Mouse (Mus musculus): Measurements from ENCODE around the gene Calhm4.
"Not testable (repeated sequence)": the region's sequence is repeated elsewhere in the genome, so short reads cannot be mapped to it uniquely, and the experiment has no call there.

Calhm4 gene

DNA sequence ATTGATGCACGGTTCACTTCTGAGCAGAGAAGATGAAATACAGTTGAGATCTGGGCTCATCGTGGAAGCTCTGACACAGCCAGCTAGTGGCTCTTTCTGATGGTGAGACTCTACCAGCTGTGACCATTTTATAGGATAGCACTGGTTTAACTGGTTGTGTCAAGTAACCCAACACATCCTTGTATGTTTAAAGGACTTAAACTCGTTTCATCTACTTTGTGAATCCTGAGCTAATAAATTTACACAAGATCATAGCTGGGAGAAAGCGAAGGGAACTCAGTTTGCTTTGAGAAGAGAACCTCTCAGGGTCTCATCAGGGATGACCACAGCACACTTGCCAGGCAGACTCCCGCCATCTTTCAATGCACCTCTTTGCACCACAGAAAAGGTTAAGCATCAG is at the start of gene Calhm4:
Gene Calhm4 (minus strand): TSS at position 101 of the 400 bp plus-strand sequence.
- DNase-seq, result no peak

DNA sequence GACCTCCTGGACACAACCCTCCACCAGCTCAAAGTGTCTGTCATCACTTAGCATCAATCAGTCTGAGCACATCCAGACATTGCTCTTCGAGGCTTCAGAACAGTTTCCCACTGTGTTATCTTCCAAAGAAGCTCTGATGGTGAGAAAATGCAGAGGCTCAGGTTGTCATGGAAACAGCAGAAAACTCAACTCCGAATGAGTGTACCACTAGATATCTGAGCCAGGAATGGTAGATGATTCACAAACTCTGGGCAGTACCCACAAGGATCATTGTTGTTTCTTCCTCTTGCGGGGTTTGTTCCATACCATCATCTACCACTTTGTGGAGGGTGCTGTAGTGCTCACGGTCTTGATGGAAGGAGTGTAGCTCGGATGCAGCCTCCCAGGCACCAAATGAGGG is 47.8 kb upstream of the Calhm4 start:
- no peak for DNase-seq

DNA sequence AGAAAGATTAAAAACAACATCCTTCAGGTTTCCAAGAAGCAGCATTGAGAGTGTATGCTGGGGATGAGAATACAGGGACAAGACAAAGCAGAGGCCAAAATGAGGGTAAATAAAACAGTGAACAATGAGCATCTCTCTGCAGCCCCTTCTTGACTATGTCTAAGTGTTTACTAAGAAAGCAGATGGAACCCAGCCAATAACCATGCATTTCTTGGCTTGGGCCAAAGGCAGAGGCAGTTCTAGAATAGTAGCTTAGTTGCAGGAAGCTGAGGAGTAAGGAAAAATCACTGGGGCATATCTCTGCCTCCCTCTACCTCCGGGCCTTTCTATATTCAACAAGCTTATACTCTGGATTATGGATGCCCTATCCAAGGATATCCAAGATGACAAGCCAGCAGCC is 46.4 kb upstream of the Calhm4 start:
- DNase-seq, result no peak

DNA sequence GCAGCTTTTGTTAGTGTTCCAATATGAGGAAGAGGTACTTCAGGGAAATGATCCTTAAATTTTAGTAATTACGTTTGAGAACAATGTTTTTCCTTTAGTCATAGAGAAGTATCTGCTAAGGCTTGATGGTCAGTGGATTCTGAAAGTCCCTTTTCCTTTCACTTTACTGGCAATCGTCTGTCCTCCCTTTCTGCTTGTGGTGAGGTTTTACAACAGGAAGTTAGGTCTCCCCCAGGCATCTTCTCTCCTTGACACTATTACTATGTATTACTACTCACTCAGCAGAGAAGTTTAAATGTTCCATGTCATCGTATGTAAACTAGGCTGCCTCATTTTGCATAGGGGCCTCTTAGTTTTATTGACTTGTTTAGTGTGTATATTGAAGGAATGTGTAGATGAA is 45.4 kb upstream of the Calhm4 start:
- DNase-seq, result no peak

- DNase-seq, result no peak
Observed at GRCm38 (mm10) chr10:34088515-34088914, 44.4 kb upstream of the Calhm4 start.

GRCm38 (mm10) chr10:34086514-34086913 is 42.4 kb upstream of the Calhm4 start:
- no peak for DNase-seq

GRCm38 (mm10) chr10:34074522-34075200 is 30.6 kb upstream of the Calhm4 start:
- no peak for DNase-seq

GRCm38 (mm10) chr10:34071650-34072049 is 27.5 kb upstream of the Calhm4 start:
- no peak for DNase-seq

DNA sequence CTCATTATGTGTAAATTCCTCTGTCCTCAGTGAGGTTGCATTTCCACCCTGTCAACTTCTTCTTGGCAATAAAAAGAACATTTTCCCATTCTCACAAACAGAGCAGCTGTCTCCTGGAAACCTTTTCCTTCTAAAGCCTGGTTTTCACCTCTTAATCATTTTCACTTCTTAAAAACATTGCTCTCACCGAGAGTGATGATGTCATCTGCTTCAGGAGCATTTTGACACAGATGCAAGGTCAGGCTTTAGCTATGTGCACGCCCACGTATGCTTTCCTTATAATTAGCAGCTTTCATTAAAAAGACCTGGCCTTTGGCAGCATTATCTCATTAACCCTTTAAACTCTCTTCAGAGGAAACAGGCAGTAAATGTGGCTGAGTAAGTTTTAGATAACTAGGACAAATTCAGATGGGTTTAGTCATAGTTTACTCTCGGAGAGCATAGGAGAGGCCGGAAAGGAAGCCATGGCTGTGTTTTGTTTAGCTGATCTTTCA is 26.9 kb upstream of the Calhm4 start:
- no peak for DNase-seq

DNA sequence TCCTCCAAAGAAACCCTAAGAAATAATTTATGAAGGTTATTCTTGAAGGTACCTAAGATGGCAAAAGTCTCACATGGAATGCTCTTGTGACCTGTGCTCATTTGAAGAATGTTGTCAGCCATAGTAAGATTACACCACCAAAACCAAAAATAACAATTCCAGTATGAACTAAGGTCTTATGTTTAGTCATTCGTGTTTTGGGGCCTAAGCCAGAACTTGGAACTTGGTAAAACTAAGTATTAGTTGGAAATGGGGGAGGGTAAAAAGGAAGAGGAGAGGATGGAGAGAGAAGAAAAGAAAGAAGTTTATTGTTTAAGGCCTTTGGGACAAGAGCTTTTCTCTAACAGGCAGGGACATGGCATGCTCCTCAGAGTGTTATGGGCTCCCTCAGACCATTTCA is 25.5 kb upstream of the Calhm4 start:
- DNase-seq, result no peak

GRCm38 (mm10) chr10:34066591-34066990 is 22.5 kb upstream of the Calhm4 start:
- no peak for DNase-seq

DNA sequence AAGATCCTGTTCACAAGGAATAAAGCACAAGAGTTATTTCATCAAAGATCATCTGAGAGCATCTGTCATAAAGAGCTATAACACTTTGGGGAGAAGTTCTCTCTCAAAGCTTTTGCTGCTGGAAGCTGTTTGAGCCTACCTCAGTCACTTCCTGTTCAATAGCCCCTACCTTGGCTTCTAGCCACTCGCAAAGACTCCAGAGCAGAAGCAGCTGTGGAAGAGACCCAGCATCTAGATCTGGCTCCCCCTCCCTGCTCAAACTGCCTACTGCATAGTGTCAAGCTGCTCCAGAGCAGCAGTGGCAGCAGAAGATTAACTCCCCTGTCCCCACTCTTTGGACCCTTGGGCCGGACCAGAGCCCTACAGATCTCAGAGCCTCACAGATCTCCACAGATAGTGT is 9.9 kb upstream of the Calhm4 start:
- DNase-seq, result no peak

- DNase-seq, result no peak
Observed at GRCm38 (mm10) chr10:34037401-34037800, 6.7 kb downstream of the Calhm4 start, which contains the start of gene Trappc3l. Gene Trappc3l (plus strand): TSS chr10:34037597.

GRCm38 (mm10) chr10:34036587-34036986 is 7.5 kb downstream of the Calhm4 start:
- no peak for DNase-seq

DNA sequence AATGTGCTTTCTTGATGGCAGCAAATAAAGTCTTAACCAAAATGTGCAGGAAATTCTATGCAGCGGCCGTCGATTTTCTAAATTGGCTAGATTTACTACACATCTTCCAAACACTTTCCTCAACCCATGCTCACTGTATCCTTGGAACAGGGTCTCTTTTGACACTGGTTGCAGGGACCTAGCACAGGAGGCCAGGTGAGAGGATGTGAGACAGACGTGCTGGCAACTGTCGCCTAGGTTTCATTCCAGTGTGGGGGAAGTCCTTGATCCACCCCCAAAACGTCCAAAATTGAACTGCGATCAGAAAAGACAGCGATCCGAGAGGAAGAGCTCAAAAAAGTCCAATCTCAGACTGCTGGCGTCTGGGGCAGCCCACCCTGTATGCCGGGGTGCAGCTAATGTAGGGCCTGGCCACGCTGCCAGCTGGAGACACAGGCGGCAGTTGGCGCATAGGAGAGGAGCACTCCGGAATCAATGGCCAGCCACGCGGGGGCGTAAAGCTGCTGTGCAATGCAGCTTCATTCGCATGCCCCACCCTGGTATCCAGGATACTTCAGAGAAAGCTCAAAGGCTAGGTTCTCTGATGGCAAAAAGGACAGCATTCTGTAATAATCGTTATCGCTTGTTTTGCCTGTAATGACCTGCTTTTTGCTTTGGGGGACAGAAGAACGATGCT is 10.3 kb downstream of the Calhm4 start:
- peak; percentile 29 for DNase-seq

DNA sequence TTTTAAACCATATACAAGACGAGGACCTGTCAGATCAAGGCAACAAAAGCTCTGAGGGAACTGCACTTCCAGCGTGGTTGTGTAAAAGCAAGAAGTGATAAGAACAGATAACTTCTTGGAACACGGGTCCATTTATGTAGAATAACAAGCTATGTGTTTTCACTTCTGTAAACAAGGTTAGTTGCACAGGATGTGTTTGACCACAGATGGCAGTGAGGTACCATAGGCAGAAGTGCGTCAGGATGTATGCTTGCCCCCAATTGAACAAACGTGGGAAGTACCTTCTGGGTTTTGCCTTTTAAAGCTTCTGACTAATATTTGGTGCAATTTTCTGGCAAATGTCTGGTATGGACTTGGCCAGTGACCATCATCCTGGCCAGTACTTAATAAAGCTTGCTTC is 13.8 kb downstream of the Calhm4 start:
- no peak for DNase-seq

- DNase-seq, result peak; percentile 97
Observed at GRCm38 (mm10) chr10:34019302-34020075, 24.6 kb downstream of the Calhm4 start, which contains the start of gene Rwdd1. Gene Rwdd1 (minus strand): TSS chr10:34019624.

DNA sequence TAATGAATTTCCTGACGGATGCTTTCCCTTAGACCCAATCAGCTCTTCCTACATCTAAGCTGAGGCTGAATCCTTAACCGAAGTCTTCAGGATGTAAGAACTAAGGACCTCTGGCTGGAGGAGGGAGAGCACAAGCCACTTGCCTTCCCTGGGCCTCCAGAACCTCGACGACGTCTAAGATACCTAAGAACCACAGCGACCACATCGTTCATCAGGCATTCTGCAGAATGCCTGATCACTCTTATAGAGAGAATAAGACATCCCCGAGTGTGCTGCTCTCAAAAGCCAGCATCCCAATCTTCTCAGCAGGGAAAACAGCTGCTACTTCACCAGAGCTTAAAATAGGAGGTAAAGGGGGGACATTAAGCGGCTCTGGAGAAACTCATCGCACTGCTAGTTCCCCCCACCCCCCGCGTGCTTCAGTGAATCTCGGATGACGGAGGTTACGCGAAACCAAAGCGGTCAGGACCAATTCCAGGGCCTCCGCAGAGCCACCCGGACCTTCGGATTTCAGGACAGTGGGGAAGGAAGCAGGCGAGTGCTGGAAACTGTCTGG is 25.3 kb downstream of the Calhm4 start:
- DNase-seq, result peak; percentile 8

DNA sequence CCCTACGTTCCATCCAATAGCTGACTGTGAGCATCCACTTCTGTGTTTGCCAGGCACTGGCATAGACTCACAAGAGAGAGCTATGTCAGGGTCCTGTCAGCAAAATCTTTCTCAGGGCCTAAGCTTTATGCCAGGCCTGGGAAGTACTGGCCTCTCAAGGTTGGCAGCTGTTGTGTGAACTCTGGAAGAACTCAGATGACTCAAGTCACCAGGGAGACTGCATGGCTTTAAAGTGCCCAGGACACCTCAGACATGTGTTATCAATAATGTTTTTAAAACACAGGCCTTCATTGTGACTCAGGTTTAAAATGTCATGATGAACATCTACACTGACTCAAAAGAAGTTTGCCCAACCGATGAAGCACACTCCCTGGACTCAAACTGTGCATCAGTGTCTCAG is 30.9 kb downstream of the Calhm4 start:
- DNase-seq, result no peak

DNA sequence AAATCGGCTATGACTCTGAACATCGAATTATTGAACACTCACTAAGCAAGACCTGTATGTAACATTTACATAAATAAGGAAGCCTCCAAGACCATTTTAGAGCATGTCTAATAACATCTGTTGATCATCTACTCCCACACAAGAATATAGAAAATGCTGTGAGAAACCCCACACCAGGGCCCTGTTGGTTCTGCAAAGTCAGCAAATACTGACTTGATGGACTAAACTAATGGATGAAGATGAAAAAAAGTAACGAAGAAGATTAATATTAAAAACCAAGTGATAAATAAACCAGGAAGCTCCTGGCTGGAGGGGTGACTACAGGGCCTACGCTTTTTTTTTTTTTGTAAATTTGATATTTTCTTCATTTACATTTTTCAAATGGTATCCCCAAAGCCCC is 31.5 kb downstream of the Calhm4 start:
- DNase-seq, result no peak

DNA sequence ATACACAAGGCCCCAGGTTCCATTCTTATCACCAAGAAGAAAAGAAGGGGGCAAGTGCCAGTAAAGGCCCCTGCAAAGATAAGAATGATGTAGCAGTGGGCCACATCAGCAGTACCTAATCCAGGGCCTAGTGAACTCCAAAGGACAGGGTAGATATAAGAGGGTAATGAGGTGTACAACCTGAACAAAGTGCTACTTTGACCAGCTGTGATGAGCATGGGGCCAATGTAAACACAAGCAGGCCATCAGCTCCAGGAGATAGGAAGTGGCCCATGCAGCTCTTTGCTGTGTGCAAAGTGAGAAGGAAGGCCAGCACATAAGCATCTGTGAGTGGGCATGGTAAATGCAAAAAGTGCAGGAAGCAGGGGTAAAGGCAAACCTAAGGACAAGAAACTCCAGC is 45.7 kb downstream of the Calhm4 start:
- DNase-seq, result no peak

- not testable (repeated sequence) for DNase-seq
Observed at GRCm38 (mm10) chr10:33996686-33997085, 47.4 kb downstream of the Calhm4 start.
